Mouse (Mus musculus): ENCODE data around the gene Pltp. TPM values are rescaled to one million over a fixed set of nuclear protein-coding genes. Genes with fewer than 3 reads are reported as not detected.

Pltp gene
- total and polyA plus RNA-seq, 3 experiments = 0.85 to 5.5 (median 0.94) TPM

DNA sequence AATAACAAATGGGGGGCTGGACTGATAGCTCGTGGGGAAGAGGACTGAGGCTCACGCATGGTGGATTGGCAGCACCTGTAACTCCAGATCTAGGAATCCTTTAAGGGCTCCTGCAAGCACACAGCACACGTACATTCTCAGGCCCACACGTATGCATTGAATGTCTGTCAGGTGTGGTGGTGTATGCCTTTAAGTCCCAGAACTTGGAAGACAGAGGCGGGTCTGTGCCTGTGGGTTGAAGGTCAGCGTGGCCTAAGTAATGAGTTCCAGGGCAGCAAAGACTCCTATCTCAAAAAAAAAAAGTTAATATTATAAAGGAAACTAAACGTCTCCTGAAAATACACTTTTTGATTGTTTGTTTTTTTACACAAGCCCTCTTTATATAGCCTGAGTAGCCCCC lies 50.9 kb downstream of the Pltp start:
- dilution Hi-C loops (cut with MboI; ENCODE audit: extremely low pct_ligation_motif_present, extremely low pct_unique_long_range_greater_than_20kb, low sequenced_read_pairs) = no loop called here
- Histone ChIP-seq H3K9ac (ENCODE audit: insufficient read depth, low read depth) (no peak overlapping the region), H3K27me3 (replicated peaks) (no peaks in the 10 kb centered on the region), H3K9me3 (replicated peaks; ENCODE audit: low read length) (no peaks in the 10 kb centered on the region), H3K27ac (ENCODE audit: insufficient read depth, low read depth) (no peak overlapping the region), H3K4me3 (replicated peaks in 1 of 3; ENCODE audit: low read depth in 2 of 3, low read length in 2 of 3, poor library complexity in 1 of 3) (no peak overlapping the region), H3K36me3 (replicated peaks in 1 of 2; ENCODE audit: control insufficient read depth in 1 of 2, insufficient read depth in 1 of 2, low read length in 1 of 2) (peaks cover 7 to 44% of the 10 kb centered on the region in 2 experiments), H3K79me2 (replicated peaks; ENCODE audit: control insufficient read depth, extremely low read depth, insufficient read depth, poor library complexity, severe bottlenecking) (peaks cover 12% of the 10 kb centered on the region), H3K4me2 (ENCODE audit: insufficient read depth, low read depth, poor library complexity, severe bottlenecking) (no peak overlapping the region), H3K4me1 (ENCODE audit: control insufficient read depth in 1 of 2, insufficient read depth in 2 of 2) (peaks cover 5 to 25% of the 10 kb centered on the region in 2 experiments; a peak in 2 of 4 replicates)
- TF ChIP-seq ZKSCAN1 (IDR thresholded peaks at IDR 0.05; ENCODE audit: borderline replicate concordance, low read depth, low read length) (no peak), ELF1 (IDR thresholded peaks at IDR 0.05; ENCODE audit: low read depth, low read length) (no peak), NRF1 (IDR thresholded peaks at IDR 0.05; ENCODE audit: low read depth, low read length) (no peak), BHLHE40 (IDR thresholded peaks at IDR 0.05; ENCODE audit: low read depth, low read length) (no peak), ZNF384 (IDR thresholded peaks at IDR 0.05; ENCODE audit: low read depth, low read length) (no peak), MXI1 (IDR thresholded peaks at IDR 0.05; ENCODE audit: low read depth, low read length) (no peak), RCOR1 (conservative IDR thresholded peaks at IDR 0.05; ENCODE audit: low read depth, low read length) (no peak)
- DNase-seq (ENCODE audit: extremely low read depth) = no peak
- in situ Hi-C loops (cut with MboI; ENCODE audit: low pct_ligation_motif_present, low pct_unique_long_range_greater_than_20kb, low sequenced_read_pairs) = no loop called here

DNA sequence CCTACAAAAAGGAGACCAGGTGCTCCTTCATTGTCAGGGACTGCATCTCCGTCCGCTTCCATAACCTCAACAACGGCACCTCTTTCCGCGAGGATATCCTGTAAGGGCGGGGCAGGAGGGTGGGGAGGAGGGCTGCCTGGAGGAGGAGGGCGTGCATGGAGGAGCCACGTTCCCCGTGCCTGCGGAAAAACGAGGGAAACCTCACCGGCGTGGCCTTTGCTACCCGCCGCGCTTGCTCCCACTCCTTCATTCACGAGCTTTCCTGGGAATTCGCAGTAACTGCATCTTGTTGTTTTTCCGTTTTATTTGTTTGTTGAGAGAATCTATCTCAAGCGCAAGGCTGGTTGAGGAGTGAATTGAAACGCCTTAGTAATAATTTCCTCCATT lies 52.2 kb downstream of the Pltp start:
- peaks cover 5 to 25% of the 10 kb centered on the region in 2 experiments; a peak in 2 of 4 replicates for H3K4me1 ChIP-seq (ENCODE audit: control insufficient read depth in 1 of 2, insufficient read depth in 2 of 2)
- H3K27ac ChIP-seq (ENCODE audit: insufficient read depth, low read depth) = peak overlapping the region; percentile 34
- dilution Hi-C loops (cut with MboI; ENCODE audit: extremely low pct_ligation_motif_present, extremely low pct_unique_long_range_greater_than_20kb, low sequenced_read_pairs) (no loop called here), in situ Hi-C loops (cut with MboI; ENCODE audit: low pct_ligation_motif_present, low pct_unique_long_range_greater_than_20kb, low sequenced_read_pairs) (no loop called here)
- H3K9ac ChIP-seq (ENCODE audit: insufficient read depth, low read depth) = peak overlapping the region; percentile 64
- H3K4me3 ChIP-seq (replicated peaks in 1 of 3; ENCODE audit: low read depth in 2 of 3, low read length in 2 of 3, poor library complexity in 1 of 3) = peak overlapping the region; percentile 76 to 93 (median 79)
- H3K9me3 ChIP-seq (replicated peaks; ENCODE audit: low read length) = no peaks in the 10 kb centered on the region
- peaks cover 8 to 48% of the 10 kb centered on the region in 2 experiments for H3K36me3 ChIP-seq (replicated peaks in 1 of 2; ENCODE audit: control insufficient read depth in 1 of 2, insufficient read depth in 1 of 2, low read length in 1 of 2)
- no peak for TF ChIP-seq MEF2A (IDR thresholded peaks at IDR 0.05; ENCODE audit: borderline replicate concordance, low read depth, low read length)
- TF ChIP-seq UBTF (IDR thresholded peaks at IDR 0.05; ENCODE audit: low read depth, low read length) = 0 out of 2 replicates have a peak, but pooled peaks have one; percentile 19
- TF ChIP-seq MYC (IDR thresholded peaks at IDR 0.05; ENCODE audit: low read depth, low read length) = peak; percentile 55; the same call in 1 of the 2 replicates
- TF ChIP-seq CTCF (conservative IDR thresholded peaks at IDR 0.05 in 1 of 2, IDR thresholded peaks at IDR 0.05 in 1 of 2; ENCODE audit: low read depth in 2 of 2, low read length in 2 of 2) = no peak
- TF ChIP-seq ZNF384 (IDR thresholded peaks at IDR 0.05; ENCODE audit: low read depth, low read length) = no peak
- no peak for DNase-seq (ENCODE audit: extremely low read depth)
- no peaks in the 10 kb centered on the region for H3K27me3 ChIP-seq (replicated peaks)
- H3K79me2 ChIP-seq (replicated peaks; ENCODE audit: control insufficient read depth, extremely low read depth, insufficient read depth, poor library complexity, severe bottlenecking) = peaks cover 12% of the 10 kb centered on the region
- H3K4me2 ChIP-seq (ENCODE audit: insufficient read depth, low read depth, poor library complexity, severe bottlenecking) = peak overlapping the region; percentile 73

DNA sequence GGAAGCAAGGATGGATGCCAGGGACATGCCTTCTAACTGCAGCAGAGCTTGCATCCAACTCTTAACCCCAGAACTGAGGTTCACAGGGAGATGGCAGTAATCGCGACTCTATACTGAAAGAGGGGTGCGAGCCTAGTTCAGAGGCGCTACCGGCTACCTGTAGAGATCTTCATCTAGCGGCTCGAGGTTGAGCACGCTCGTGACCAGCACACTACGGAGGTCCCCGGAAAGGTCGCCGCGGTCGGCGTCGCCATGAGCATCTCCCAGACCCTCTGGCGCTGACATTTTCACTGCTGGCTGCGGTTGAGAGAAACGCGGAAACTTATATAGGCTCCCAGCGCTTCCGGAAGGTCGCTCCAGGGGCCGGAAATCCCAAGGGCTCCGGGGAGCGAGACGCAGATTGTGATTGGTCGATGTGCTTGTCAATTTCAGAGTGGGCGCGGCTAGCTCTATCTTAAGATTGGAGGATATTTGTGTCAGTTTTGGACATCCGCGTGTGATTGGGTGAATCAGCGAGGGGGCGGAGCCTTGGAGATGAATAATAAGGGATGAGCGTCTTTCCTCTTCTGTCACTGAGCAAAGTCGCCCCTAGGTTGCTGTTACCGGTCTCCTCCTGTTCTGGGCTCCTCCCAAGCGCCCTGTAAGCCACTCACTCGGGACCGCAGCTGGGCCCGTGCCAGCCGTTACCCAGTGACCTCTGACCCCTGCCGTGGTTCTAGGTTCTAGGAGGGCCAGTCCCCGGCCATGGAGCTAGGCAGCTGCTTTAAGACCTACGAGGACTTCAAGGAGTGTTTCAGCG lies 52.8 kb downstream of the Pltp start, which contains the start of the genes Acot8 and Zswim3:
Gene Acot8 (minus strand): TSS at position 350 of the 799 bp plus-strand sequence.
Gene Zswim3 (plus strand): TSS at position 566 of the 799 bp plus-strand sequence.
- H3K9me3 ChIP-seq (replicated peaks; ENCODE audit: low read length) = no peaks in the 10 kb centered on the region
- dilution Hi-C loops (cut with MboI; ENCODE audit: extremely low pct_ligation_motif_present, extremely low pct_unique_long_range_greater_than_20kb, low sequenced_read_pairs) (no loop called here), in situ Hi-C loops (cut with MboI; ENCODE audit: low pct_ligation_motif_present, low pct_unique_long_range_greater_than_20kb, low sequenced_read_pairs) (no loop called here)
- H3K27ac ChIP-seq (ENCODE audit: insufficient read depth, low read depth) = peak within 1 kb of the TSS; percentile 47
- peak; percentile 100 for DNase-seq (ENCODE audit: extremely low read depth)
- peaks cover 13 to 47% of the 10 kb centered on the region in 2 experiments for H3K36me3 ChIP-seq (replicated peaks in 1 of 2; ENCODE audit: control insufficient read depth in 1 of 2, insufficient read depth in 1 of 2, low read length in 1 of 2)
- H3K4me1 ChIP-seq (ENCODE audit: control insufficient read depth in 1 of 2, insufficient read depth in 2 of 2) = peaks cover 5 to 25% of the 10 kb centered on the region in 2 experiments; a peak in 2 of 4 replicates
- H3K4me2 ChIP-seq (ENCODE audit: insufficient read depth, low read depth, poor library complexity, severe bottlenecking) = peak within 1 kb of the TSS; percentile 73
- peak within 1 kb of the TSS; percentile 86 to 93 (median 93) for H3K4me3 ChIP-seq (replicated peaks in 1 of 3; ENCODE audit: low read depth in 2 of 3, low read length in 2 of 3, poor library complexity in 1 of 3)
- H3K79me2 ChIP-seq (replicated peaks; ENCODE audit: control insufficient read depth, extremely low read depth, insufficient read depth, poor library complexity, severe bottlenecking) = peaks cover 12% of the 10 kb centered on the region
- H3K27me3 ChIP-seq (replicated peaks) = no peaks in the 10 kb centered on the region
- H3K9ac ChIP-seq (ENCODE audit: insufficient read depth, low read depth) = peak within 1 kb of the TSS; percentile 79
- no peak for TF ChIP-seq JUND (conservative IDR thresholded peaks at IDR 0.05; ENCODE audit: low read depth, low read length)
- no peak for TF ChIP-seq GABPA (IDR thresholded peaks at IDR 0.05; ENCODE audit: insufficient replicate concordance, low read depth, low read length)
- no peak for TF ChIP-seq RAD21 (IDR thresholded peaks at IDR 0.05; ENCODE audit: low read depth, low read length)
- no peak for TF ChIP-seq ZKSCAN1 (IDR thresholded peaks at IDR 0.05; ENCODE audit: borderline replicate concordance, low read depth, low read length)
- TF ChIP-seq POLR2AphosphoS2 (IDR thresholded peaks at IDR 0.05; ENCODE audit: low read depth, low read length) = 0 out of 2 replicates have a peak, but pooled peaks have one; percentile 78
- TF ChIP-seq ZNF384 (IDR thresholded peaks at IDR 0.05; ENCODE audit: low read depth, low read length) = no peak
- no peak for TF ChIP-seq PAX5 (IDR thresholded peaks at IDR 0.05; ENCODE audit: low read length)
- peak; percentile 83 for TF ChIP-seq HCFC1 (IDR thresholded peaks at IDR 0.05; ENCODE audit: low read depth, low read length)
- TF ChIP-seq CTCF (conservative IDR thresholded peaks at IDR 0.05 in 1 of 2, IDR thresholded peaks at IDR 0.05 in 1 of 2; ENCODE audit: low read depth in 2 of 2, low read length in 2 of 2) = no peak
- no peak for TF ChIP-seq SMC3 (IDR thresholded peaks at IDR 0.05; ENCODE audit: low read depth, low read length)
- no peak for TF ChIP-seq E2F4 (IDR thresholded peaks at IDR 0.05; ENCODE audit: insufficient replicate concordance, low read depth, low read length)
- peak; percentile 84 for TF ChIP-seq SIN3A (IDR thresholded peaks at IDR 0.05; ENCODE audit: low read length)
- TF ChIP-seq ZMIZ1 (IDR thresholded peaks at IDR 0.05; ENCODE audit: low read depth, low read length) = peak; percentile 93
- no peak for TF ChIP-seq MYC (IDR thresholded peaks at IDR 0.05; ENCODE audit: low read depth, low read length)
- peak; percentile 33; the same call in 1 of the 2 replicates for TF ChIP-seq NRF1 (IDR thresholded peaks at IDR 0.05; ENCODE audit: low read depth, low read length)
- no peak for TF ChIP-seq CHD1 (IDR thresholded peaks at IDR 0.05; ENCODE audit: low read depth, low read length)
